Mouse (Mus musculus): ENCODE measurements around the gene Tubg2. TPM values are rescaled to one million over a fixed set of nuclear protein-coding genes. Genes with fewer than 3 reads are reported as not detected.

Gene Tubg2
- polyA plus RNA-seq, 1 experiment, result 1.4 TPM

GRCm38 (mm10) chr11:101180261-101180660 lies 24.6 kb downstream of the Tubg2 start:
- Histone ChIP-seq H3K36me3 (ENCODE audit: control insufficient read depth, insufficient read depth, low read length) (no peaks in the 10 kb centered on the region), H3K27me3 (replicated peaks; ENCODE audit: control insufficient read depth, insufficient read depth, low read length) (no peaks in the 10 kb centered on the region), H3K27ac (ENCODE audit: insufficient read depth, low read depth, low read length) (no peak overlapping the region), H3K4me3 (ENCODE audit: insufficient read depth, low read depth, low read length) (no peak overlapping the region), H3K4me1 (ENCODE audit: control insufficient read depth, insufficient read depth, low read length) (no peaks in the 10 kb centered on the region; the same call in 1 of the 2 replicates)
- 60% methylated on average over 17 of the region's 17 CpGs for WGBS
- DNase-seq, result no peak
- TF ChIP-seq CTCF (conservative IDR thresholded peaks at IDR 0.05; ENCODE audit: insufficient read depth, insufficient read length, low read depth, low read length) (no peak), POLR2A (IDR thresholded peaks at IDR 0.05; ENCODE audit: low read depth, low read length) (no peak)

- no peak overlapping the region for H3K27ac ChIP-seq (ENCODE audit: insufficient read depth, low read depth, low read length)
- no peak for TF ChIP-seq POLR2A (IDR thresholded peaks at IDR 0.05; ENCODE audit: low read depth, low read length)
- TF ChIP-seq CTCF (conservative IDR thresholded peaks at IDR 0.05; ENCODE audit: insufficient read depth, insufficient read length, low read depth, low read length), result peak; percentile 88
- no peak overlapping the region for H3K4me3 ChIP-seq (ENCODE audit: insufficient read depth, low read depth, low read length)
- no peaks in the 10 kb centered on the region for H3K27me3 ChIP-seq (replicated peaks; ENCODE audit: control insufficient read depth, insufficient read depth, low read length)
- H3K36me3 ChIP-seq (ENCODE audit: control insufficient read depth, insufficient read depth, low read length), result no peaks in the 10 kb centered on the region
- H3K4me1 ChIP-seq (ENCODE audit: control insufficient read depth, insufficient read depth, low read length), result no peaks in the 10 kb centered on the region; the same call in 1 of the 2 replicates
- 38% methylated on average over 10 of the region's 10 CpGs for WGBS
- DNase-seq, result peak; percentile 65
Measured at GRCm38 (mm10) chr11:101180846-101181740, 25.4 kb downstream of the Tubg2 start.

GRCm38 (mm10) chr11:101181961-101182360 lies 26.3 kb downstream of the Tubg2 start:
- H3K4me1 ChIP-seq (ENCODE audit: control insufficient read depth, insufficient read depth, low read length), result no peaks in the 10 kb centered on the region
- no peak for DNase-seq
- no peaks in the 10 kb centered on the region for H3K36me3 ChIP-seq (ENCODE audit: control insufficient read depth, insufficient read depth, low read length)
- H3K4me3 ChIP-seq (ENCODE audit: insufficient read depth, low read depth, low read length), result no peak overlapping the region
- TF ChIP-seq POLR2A (IDR thresholded peaks at IDR 0.05; ENCODE audit: low read depth, low read length) (no peak), CTCF (conservative IDR thresholded peaks at IDR 0.05; ENCODE audit: insufficient read depth, insufficient read length, low read depth, low read length) (no peak)
- H3K27me3 ChIP-seq (replicated peaks; ENCODE audit: control insufficient read depth, insufficient read depth, low read length), result no peaks in the 10 kb centered on the region
- no peak overlapping the region for H3K27ac ChIP-seq (ENCODE audit: insufficient read depth, low read depth, low read length)
- 94% methylated on average over 11 of the region's 11 CpGs for WGBS

GRCm38 (mm10) chr11:101182771-101183517 lies 27.2 kb downstream of the Tubg2 start:
- Histone ChIP-seq H3K27me3 (replicated peaks; ENCODE audit: control insufficient read depth, insufficient read depth, low read length) (no peaks in the 10 kb centered on the region), H3K36me3 (ENCODE audit: control insufficient read depth, insufficient read depth, low read length) (no peaks in the 10 kb centered on the region), H3K4me1 (ENCODE audit: control insufficient read depth, insufficient read depth, low read length) (no peaks in the 10 kb centered on the region), H3K27ac (ENCODE audit: insufficient read depth, low read depth, low read length) (no peak overlapping the region), H3K4me3 (ENCODE audit: insufficient read depth, low read depth, low read length) (no peak overlapping the region)
- TF ChIP-seq POLR2A (IDR thresholded peaks at IDR 0.05; ENCODE audit: low read depth, low read length) (no peak), CTCF (conservative IDR thresholded peaks at IDR 0.05; ENCODE audit: insufficient read depth, insufficient read length, low read depth, low read length) (no peak)
- no peak for DNase-seq
- WGBS, result 76% methylated on average over 14 of the region's 14 CpGs

- H3K4me1 ChIP-seq (ENCODE audit: control insufficient read depth, insufficient read depth, low read length), result no peaks in the 10 kb centered on the region
- no peak for DNase-seq
- no peak overlapping the region for H3K4me3 ChIP-seq (ENCODE audit: insufficient read depth, low read depth, low read length)
- WGBS, result 87% methylated on average over 12 of the region's 12 CpGs
- H3K27me3 ChIP-seq (replicated peaks; ENCODE audit: control insufficient read depth, insufficient read depth, low read length), result no peaks in the 10 kb centered on the region
- TF ChIP-seq POLR2A (IDR thresholded peaks at IDR 0.05; ENCODE audit: low read depth, low read length) (no peak), CTCF (conservative IDR thresholded peaks at IDR 0.05; ENCODE audit: insufficient read depth, insufficient read length, low read depth, low read length) (no peak)
- no peak overlapping the region for H3K27ac ChIP-seq (ENCODE audit: insufficient read depth, low read depth, low read length)
- no peaks in the 10 kb centered on the region for H3K36me3 ChIP-seq (ENCODE audit: control insufficient read depth, insufficient read depth, low read length)
Measured at GRCm38 (mm10) chr11:101184984-101185383, 29.3 kb downstream of the Tubg2 start.

- Histone ChIP-seq H3K27ac (ENCODE audit: insufficient read depth, low read depth, low read length) (no peak overlapping the region), H3K4me1 (ENCODE audit: control insufficient read depth, insufficient read depth, low read length) (no peaks in the 10 kb centered on the region), H3K4me3 (ENCODE audit: insufficient read depth, low read depth, low read length) (no peak overlapping the region), H3K27me3 (replicated peaks; ENCODE audit: control insufficient read depth, insufficient read depth, low read length) (no peaks in the 10 kb centered on the region), H3K36me3 (ENCODE audit: control insufficient read depth, insufficient read depth, low read length) (no peaks in the 10 kb centered on the region)
- TF ChIP-seq CTCF (conservative IDR thresholded peaks at IDR 0.05; ENCODE audit: insufficient read depth, insufficient read length, low read depth, low read length) (no peak), POLR2A (IDR thresholded peaks at IDR 0.05; ENCODE audit: low read depth, low read length) (no peak)
- DNase-seq, result no peak
- WGBS, result 95% methylated on average over 4 of the region's 4 CpGs
Measured at GRCm38 (mm10) chr11:101185441-101185840, 29.7 kb downstream of the Tubg2 start.
